Mouse (Mus musculus) gastrocnemius, adult 18-20 months (tissue): ENCODE data around the gene Ccdc57. TPM values are rescaled to one million over a fixed set of nuclear protein-coding genes. Genes with fewer than 3 reads are reported as not detected.
A peak's percentile ranks its signal among the peaks of the same experiment; 100 is the strongest.

ENCODE experiments used
- DNase-seq: peaks from one replicate; pipeline ENCODE4 v3.0.0; 2021; ENCODE audit warnings: low spot score
- total RNA-seq, 2 experiments: library from RNA; stranded (reverse); gene quantifications; 2 replicates each; pipeline ENCODE4 v1.2.3; 2021

Ccdc57 gene
- total RNA-seq, 2 experiments from 2014 or later: 3.0 to 3.5 TPM

DNA sequence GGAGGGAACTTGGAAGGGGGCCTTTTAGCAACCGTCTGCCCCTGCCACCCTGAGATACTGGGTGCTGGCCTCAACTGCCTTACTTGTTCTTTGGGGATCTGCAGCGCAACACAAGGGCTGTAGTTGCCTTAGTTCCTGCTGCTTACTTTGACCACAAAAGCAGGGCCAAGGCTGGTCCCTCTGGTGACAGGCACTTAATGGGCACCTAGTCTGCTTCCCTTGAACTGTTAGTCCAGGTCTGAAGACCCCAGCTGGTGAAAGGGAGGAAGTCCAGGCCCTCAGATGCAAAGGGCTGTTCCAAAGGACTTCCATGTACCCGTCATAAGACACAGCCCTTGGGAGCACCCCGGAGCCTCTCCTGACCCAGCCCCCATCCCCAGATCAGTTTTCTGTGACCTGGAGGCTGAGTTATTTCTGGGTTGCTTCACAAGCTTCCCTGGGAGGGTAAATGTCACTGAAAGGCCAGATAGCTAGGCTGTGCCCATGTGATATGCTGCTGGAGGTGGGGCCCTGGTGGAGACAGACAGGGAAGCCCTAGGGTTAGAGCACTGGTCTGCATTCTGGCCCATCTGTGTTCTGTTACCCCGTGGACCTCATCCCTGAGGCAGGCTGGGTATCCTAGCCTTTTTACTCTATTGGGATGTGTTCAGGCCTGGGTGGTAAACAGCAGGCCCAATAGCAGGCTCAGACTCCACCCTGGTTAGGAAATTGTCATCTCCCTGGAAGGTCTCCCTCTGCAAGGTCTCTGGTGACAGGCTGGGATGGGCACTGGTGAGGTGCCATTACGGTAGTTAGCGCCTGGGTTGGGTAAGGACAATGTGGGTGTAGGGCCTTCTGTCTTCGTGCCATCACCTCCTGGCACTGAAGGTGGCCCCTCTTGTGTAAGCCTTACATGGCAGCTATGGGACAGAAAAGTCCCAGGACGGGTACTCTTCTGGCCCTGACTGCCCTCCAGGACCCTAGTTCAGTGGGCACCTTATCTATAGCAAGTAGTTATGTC lies 19.4 kb upstream of the Ccdc57 start:
- peak; percentile 85 for DNase-seq

GRCm38 (mm10) chr11:120951237-120951636 lies 18.6 kb upstream of the Ccdc57 start:
- no peak for DNase-seq

- DNase-seq: peak; percentile 97
These were observed 17.9 kb upstream of the Ccdc57 start for GRCm38 (mm10) chr11:120950281-120951202.

GRCm38 (mm10) chr11:120949863-120950262 lies 17.2 kb upstream of the Ccdc57 start:
- DNase-seq: peak; percentile 48

DNA sequence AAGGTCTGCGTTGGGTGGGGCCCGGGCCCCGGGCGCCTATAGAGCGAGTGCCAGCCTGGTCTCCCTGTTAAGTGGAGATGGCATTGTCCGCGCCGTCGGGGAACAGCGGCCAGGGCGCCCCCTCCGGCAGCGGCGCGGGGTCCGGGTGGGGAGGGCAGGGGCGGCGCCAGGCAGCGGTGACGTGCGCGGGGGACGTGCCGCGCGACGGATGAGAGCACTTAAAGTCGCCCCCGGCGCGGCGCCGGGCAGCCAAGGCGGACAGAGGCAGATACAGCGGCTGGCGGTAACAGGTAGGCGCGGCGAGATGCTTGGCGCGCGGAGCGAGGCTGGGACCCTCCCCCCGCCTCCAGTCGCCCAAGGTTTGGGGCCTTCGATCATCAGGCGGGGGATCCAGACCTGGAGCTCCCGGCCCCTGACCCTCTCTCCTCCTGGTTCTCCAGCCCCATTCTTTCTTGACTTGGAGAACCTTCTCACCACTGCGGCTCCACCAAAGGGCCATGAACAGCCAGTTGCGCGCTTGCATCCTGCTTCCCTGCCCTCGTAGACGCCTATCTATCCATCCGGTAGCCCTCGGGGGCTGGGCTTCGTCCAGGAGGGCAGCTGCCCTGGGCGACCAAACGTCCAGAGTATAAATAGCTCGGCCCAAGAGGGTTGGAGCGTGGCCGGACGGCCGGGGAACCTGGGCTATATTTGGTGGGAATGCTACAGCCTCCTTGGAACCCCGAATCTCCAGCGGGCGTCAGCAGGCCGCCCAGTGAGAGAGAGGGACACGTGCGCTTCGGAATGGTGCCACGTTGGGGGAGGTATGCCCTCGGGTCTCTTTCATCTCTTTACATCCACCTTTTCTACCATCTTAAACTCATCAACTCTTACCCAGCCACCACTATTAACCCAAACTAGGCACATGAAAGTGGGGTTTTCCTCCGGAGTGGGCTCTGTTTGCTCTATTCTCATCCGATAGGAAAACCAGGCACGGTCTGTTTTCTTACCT lies 16.5 kb upstream of the Ccdc57 start:
- peak; percentile 89 for DNase-seq

DNA sequence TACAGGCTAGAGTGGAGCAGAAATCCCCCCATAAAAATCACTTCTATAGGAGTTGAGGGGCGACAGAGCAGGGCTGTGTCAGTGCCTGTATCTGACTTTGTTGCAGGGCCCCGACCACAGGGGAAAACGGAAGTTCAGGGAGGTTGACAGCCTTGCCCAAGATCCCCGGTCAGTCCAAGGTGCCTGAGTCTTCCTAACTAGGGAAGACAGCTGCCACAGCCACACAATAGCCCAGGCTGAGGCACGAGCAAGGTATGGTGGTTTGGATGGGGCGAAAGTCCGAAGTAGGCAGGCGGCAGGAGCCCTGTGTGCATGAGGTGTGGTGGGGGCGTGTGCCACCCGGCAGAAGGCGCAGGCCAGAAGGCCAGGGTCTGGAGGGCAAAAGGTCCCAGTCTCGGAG lies 15.7 kb upstream of the Ccdc57 start, which contains the start of gene Slc16a3:
Slc16a3 (plus strand) TSS at position 153 of the 400 bp plus-strand sequence.
- DNase-seq: no peak

DNA sequence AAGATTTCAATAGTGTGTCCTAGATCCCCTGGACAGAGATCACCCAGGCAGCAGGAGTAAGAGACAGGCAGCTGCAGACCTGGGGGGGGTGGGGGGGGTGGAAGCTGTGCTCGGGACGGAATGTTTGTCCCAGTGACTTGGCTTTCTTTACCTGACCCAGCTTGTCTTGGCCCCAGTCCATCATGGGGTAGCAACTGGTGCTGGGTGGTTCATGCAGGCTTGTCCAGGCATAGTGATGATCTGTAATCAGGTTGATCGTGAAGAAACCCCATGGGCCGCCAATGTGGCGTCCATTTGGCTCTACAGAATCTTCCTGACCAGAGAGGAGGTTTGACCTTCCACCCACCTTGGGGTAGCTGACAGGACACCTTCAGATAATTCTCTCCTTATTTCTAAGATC lies 13.3 kb upstream of the Ccdc57 start:
- peak; percentile 74 for DNase-seq

GRCm38 (mm10) chr11:120945266-120945665 lies 12.6 kb upstream of the Ccdc57 start:
- DNase-seq: no peak

DNA sequence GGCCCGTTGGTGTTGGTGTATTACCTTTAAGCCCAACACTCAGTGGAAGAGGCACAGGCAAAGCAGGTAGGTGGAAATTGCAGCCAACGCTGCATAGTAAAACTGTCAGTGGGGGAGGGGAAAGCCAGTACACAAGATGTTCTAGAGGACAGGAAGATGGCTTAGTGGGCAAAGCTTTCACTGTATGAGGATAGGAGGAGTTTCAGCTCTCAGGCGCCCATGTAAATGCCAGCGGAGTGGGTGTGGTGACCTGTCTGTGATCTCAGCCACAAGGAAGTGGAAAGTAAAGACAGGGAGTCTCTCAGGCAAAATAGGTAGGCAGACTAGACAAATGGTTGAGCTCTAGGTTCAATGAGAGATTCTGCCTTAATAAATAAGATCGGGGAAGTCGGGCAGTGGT lies 8.3 kb upstream of the Ccdc57 start:
- DNase-seq: no peak

GRCm38 (mm10) chr11:120939712-120940341 lies 7.2 kb upstream of the Ccdc57 start:
- DNase-seq: no peak

GRCm38 (mm10) chr11:120938795-120939194 lies 6.1 kb upstream of the Ccdc57 start:
- DNase-seq: no peak

- DNase-seq: no peak
These were observed 5.3 kb upstream of the Ccdc57 start for GRCm38 (mm10) chr11:120937976-120938375.

GRCm38 (mm10) chr11:120931479-120931878 lies 1.2 kb downstream of the Ccdc57 start:
- DNase-seq: peak; percentile 65

DNA sequence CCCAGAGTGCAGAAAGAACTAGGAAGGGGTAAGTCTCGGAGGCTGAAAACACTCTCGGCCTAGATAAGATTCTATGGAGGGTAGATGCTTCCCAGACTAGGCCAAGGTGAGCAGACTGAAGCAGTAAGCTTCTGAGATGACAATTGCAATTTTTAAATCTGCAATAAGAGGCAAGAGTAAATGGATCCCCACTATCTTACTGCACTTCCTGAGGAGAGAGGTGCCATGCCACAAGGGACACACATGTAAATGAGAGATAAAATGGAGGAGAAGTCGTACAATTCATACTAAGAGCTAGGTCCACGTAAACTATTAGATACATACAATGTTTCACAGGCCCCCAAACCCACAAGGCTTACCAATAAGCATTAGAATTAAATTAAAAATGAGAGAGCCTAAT lies 4.2 kb downstream of the Ccdc57 start:
- no peak for DNase-seq

DNA sequence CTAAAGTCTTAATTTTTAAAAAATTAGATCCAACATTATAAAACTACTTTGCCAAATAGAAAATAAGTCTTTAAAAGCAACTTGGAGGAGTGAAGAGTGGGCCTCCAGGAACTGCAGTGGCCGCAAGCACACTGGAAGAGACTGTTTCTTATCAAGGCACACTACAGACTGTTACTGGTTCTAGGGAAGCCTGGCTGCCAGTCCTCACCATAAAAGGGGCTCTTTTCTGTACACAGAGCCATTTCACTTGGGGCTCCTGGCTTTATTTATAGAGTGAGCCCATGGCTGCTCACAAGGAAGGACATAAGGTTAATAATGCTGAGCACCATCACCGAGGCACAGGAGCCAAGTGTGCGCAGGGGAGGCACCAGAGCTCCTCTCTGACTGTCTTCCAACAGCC lies 10.1 kb downstream of the Ccdc57 start:
- no peak for DNase-seq

DNA sequence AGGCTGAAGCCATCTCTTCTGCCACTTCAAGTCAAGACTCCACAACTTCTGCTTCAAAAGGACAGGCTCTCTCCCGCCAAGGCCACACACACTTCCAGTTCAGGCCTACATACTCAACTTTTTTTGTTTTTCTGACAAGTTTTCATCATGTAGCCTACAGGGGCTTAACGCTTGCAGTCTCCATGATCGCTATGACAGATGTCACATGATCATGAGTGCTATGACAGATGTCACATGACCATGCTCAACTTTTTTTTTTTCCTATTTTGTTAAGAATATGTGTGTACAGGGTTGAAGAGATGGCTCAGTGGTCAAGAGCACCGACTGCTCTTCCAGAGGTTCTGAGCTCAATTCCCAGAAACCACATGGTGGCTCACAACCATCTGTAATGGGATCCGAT lies 14.9 kb downstream of the Ccdc57 start:
- no peak for DNase-seq

- no peak for DNase-seq
These were observed 16.2 kb downstream of the Ccdc57 start for GRCm38 (mm10) chr11:120916477-120916876.

- no peak for DNase-seq
These were observed 18.9 kb downstream of the Ccdc57 start for GRCm38 (mm10) chr11:120913796-120914195.

DNA sequence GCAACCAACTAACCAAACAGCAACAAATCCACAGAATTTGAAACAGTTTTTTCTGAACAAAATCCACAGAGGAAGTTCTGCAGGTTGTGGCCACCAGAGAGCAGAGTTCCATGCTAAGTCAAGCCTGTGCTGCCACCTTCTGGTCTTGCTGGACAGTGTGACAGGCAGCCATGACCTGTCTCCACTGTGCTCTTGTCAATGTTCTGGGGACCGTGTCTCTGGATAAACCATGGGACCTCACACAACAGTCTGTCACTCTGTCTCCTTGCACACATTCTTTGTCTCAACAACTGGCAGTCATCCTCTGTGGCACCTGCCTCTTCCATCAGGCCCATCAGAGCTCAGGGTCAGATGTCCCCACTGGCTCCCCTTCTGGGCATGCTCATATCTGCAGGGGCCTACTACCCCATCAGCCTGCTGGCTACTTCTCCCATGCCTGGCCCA lies 27.2 kb downstream of the Ccdc57 start:
- peak; percentile 79 for DNase-seq

DNA sequence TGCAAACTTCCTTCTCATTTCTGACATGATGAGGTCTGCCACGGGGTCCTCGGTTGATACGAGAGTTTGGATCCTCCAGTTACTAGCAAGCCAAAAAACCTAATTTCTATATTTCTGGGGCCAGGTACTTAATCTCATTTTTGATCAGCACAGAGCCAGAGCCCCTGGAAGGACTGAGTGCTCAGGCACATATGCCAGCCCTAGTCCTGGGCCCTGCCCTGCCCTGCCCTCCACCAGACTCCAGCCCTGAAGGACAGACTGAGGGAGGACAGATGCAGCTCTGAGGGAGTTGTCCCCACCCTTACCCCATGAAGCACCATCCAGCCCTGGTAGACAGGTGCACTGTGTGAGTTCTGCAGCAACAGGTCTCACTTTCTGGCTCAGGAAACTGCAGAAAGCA lies 28.1 kb downstream of the Ccdc57 start:
- DNase-seq: no peak
